In genomic region chr13:56746739-56747532, GRCm38 (mm10) we compare ENCODE assay signal across 22 mouse cellular contexts. TPM values are rescaled to one million over a fixed set of nuclear protein-coding genes. Genes with fewer than 3 reads are reported as not detected.
DNase-seq lines count a peak whose midpoint lies in the region; ATAC-seq and TF ChIP-seq lines count a peak whose summit lies in the region.
"Had no signal": no experiment of that assay in that cellular context is flagged by ENCODE, and none has a peak within 500 bp of the region (broad histone marks: within the 10 kb centered on the region; RNA-seq: fewer than 3 reads in every experiment).

No protein-coding gene starts in this region.

- H3K79me2 ChIP-seq in CH12.LX (replicated peaks; ENCODE audit: control insufficient read depth, extremely low read depth, insufficient read depth, poor library complexity, severe bottlenecking): no peaks in the 10 kb centered on the region

- dilution Hi-C loops in CH12.LX (cut with MboI; ENCODE audit: extremely low pct_ligation_motif_present, extremely low pct_unique_long_range_greater_than_20kb, low sequenced_read_pairs): no loop called here

- ATAC-seq in heart, embryonic 12.5 days (ENCODE audit: insufficient number of reproducible peaks, low FRiP score): no peak
- ATAC-seq in liver, postnatal 0 days: no peak
- ATAC-seq in liver, embryonic 11.5 days (replicated peaks; ENCODE audit: low FRiP score): no peak
- peak; percentile 4; the same call in 1 of the 2 replicates for ATAC-seq in stomach, embryonic 14.5 days (ENCODE audit: insufficient number of reproducible peaks, insufficient read depth, low FRiP score, low read depth)
- ATAC-seq: forebrain, embryonic 14.5 days; hindbrain, postnatal 0 days had no signal

- peaks cover 20% of the 10 kb centered on the region for H3K4me1 ChIP-seq in heart, embryonic 12.5 days (replicated peaks)
- 0 out of 2 replicates have a peak, but pooled peaks cover 3% of the 10 kb centered on the region for H3K4me1 ChIP-seq in liver, postnatal 0 days (ENCODE audit: insufficient read depth)
- 0 out of 2 replicates have a peak, but pooled peaks cover 2% of the 10 kb centered on the region for H3K4me1 ChIP-seq in liver, embryonic 11.5 days (replicated peaks; ENCODE audit: control insufficient read depth, insufficient read depth, low read length)
- H3K4me1 ChIP-seq in CH12.LX (ENCODE audit: control insufficient read depth in 1 of 2, insufficient read depth in 2 of 2): no peaks in the 10 kb centered on the region
- H3K4me1 ChIP-seq in stomach, embryonic 14.5 days (ENCODE audit: control insufficient read depth, insufficient read depth, low read length): peaks cover 4% of the 10 kb centered on the region; the same call in 1 of the 2 replicates

- TF ChIP-seq RAD21 in CH12.LX (IDR thresholded peaks at IDR 0.05; ENCODE audit: low read depth, low read length): no peak

- no peak overlapping the region for H3K4me3 ChIP-seq in heart, embryonic 12.5 days
- H3K4me3 ChIP-seq in liver, postnatal 0 days (ENCODE audit: low read depth, low read length): no peak overlapping the region
- H3K4me3 ChIP-seq in liver, embryonic 11.5 days (ENCODE audit: low read depth, low read length): no peak overlapping the region
- no peak overlapping the region for H3K4me3 ChIP-seq in CH12.LX (replicated peaks in 1 of 3; ENCODE audit: low read depth in 2 of 3, low read length in 2 of 3, poor library complexity in 1 of 3)
- H3K4me3 ChIP-seq in stomach, embryonic 14.5 days (ENCODE audit: low read depth, low read length): no peak overlapping the region

- no peak for TF ChIP-seq EP300 in liver, postnatal 0 days (IDR thresholded peaks at IDR 0.05; ENCODE audit: low read depth)
- TF ChIP-seq EP300 in CH12.LX (IDR thresholded peaks at IDR 0.05; ENCODE audit: low read length): no peak

- peaks cover 19% of the 10 kb centered on the region for H3K27me3 ChIP-seq in heart, embryonic 12.5 days (replicated peaks)
- peaks cover 18% of the 10 kb centered on the region for H3K27me3 ChIP-seq in liver, postnatal 0 days (ENCODE audit: insufficient read depth, low read length)
- H3K27me3 ChIP-seq in liver, embryonic 11.5 days (replicated peaks; ENCODE audit: control insufficient read depth, insufficient read depth, low read length): peaks cover 16% of the 10 kb centered on the region
- no peaks in the 10 kb centered on the region for H3K27me3 ChIP-seq in CH12.LX (replicated peaks)
- no peaks in the 10 kb centered on the region for H3K27me3 ChIP-seq in stomach, embryonic 14.5 days (ENCODE audit: control insufficient read depth, insufficient read depth, low read length)

- WGBS in heart, embryonic 12.5 days: 72% methylated on average over 10 of the region's 10 CpGs
- 61% methylated on average over 10 of the region's 10 CpGs for WGBS in liver, postnatal 0 days (ENCODE audit: insufficient replicate concordance)
- WGBS in liver, embryonic 11.5 days: 68% methylated on average over 10 of the region's 10 CpGs
- WGBS in stomach, embryonic 14.5 days: 59% methylated on average over 10 of the region's 10 CpGs

- in situ Hi-C loops in CH12.LX (cut with MboI; ENCODE audit: low pct_ligation_motif_present, low pct_unique_long_range_greater_than_20kb, low sequenced_read_pairs): no loop called here

- no peak overlapping the region for H3K9ac ChIP-seq in heart, embryonic 12.5 days
- no peak overlapping the region for H3K9ac ChIP-seq in liver, postnatal 0 days (replicated peaks)
- H3K9ac ChIP-seq in liver, embryonic 11.5 days (ENCODE audit: low read depth, low read length): no peak overlapping the region
- no peak overlapping the region for H3K9ac ChIP-seq in CH12.LX (ENCODE audit: insufficient read depth, low read depth)
- no peak overlapping the region for H3K9ac ChIP-seq in stomach, embryonic 14.5 days (replicated peaks; ENCODE audit: low read depth, low read length)

- H3K4me2 ChIP-seq in heart, embryonic 12.5 days: no peak overlapping the region
- H3K4me2 ChIP-seq in liver, postnatal 0 days (ENCODE audit: low read depth, low read length): no peak overlapping the region; the same call in 1 of the 2 replicates
- no peak overlapping the region for H3K4me2 ChIP-seq in liver, embryonic 11.5 days
- H3K4me2 ChIP-seq in CH12.LX (ENCODE audit: insufficient read depth, low read depth, poor library complexity, severe bottlenecking): no peak overlapping the region
- H3K4me2 ChIP-seq in stomach, embryonic 14.5 days (replicated peaks; ENCODE audit: low read depth, low read length): 0 out of 2 replicates have a peak overlapping the region, but pooled peaks have one; percentile 5

- no peaks in the 10 kb centered on the region for H3K9me3 ChIP-seq in heart, embryonic 12.5 days (replicated peaks)
- H3K9me3 ChIP-seq in liver, postnatal 0 days (ENCODE audit: low read length): no peaks in the 10 kb centered on the region
- H3K9me3 ChIP-seq in liver, embryonic 11.5 days (ENCODE audit: control insufficient read depth, low read length): no peaks in the 10 kb centered on the region
- no peaks in the 10 kb centered on the region for H3K9me3 ChIP-seq in CH12.LX (replicated peaks; ENCODE audit: low read length)
- no peaks in the 10 kb centered on the region for H3K9me3 ChIP-seq in stomach, embryonic 14.5 days (ENCODE audit: control insufficient read depth, low read depth, low read length)

- DNase-seq in heart, adult 11 months: peak; percentile 81
- DNase-seq in liver, postnatal 0 days: no peak
- DNase-seq in liver, embryonic 11.5 days (ENCODE audit: low spot score): no peak
- DNase-seq in CH12.LX (ENCODE audit: extremely low read depth): no peak
- DNase-seq in retina, postnatal 1 day: no peak
- DNase-seq in urinary bladder, adult 18-20 months (ENCODE audit: low spot score in 2 of 2): no peak
- DNase-seq: adrenal gland, postnatal 10 days; cerebellum, adult 11 months; cerebellum, postnatal 14 days; embryo, embryonic 11 days; heart, postnatal 4 days; kidney, postnatal 10 days; layer of hippocampus, adult 9-11 months; midbrain, embryonic 14.5 days had no signal

- TF ChIP-seq CTCF in liver, postnatal 0 days (IDR thresholded peaks at IDR 0.05; ENCODE audit: low read depth): no peak
- TF ChIP-seq CTCF in CH12.LX (conservative IDR thresholded peaks at IDR 0.05 in 1 of 2, IDR thresholded peaks at IDR 0.05 in 1 of 2; ENCODE audit: low read depth in 2 of 2, low read length in 2 of 2): no peak

- TF ChIP-seq POLR2A in CH12.LX (IDR thresholded peaks at IDR 0.05; ENCODE audit: low read depth, low read length): no peak

- peaks cover 11% of the 10 kb centered on the region; the same call in 1 of the 2 replicates for H3K36me3 ChIP-seq in heart, embryonic 12.5 days
- no peaks in the 10 kb centered on the region for H3K36me3 ChIP-seq in liver, postnatal 0 days (replicated peaks; ENCODE audit: insufficient read depth, low read length)
- H3K36me3 ChIP-seq in liver, embryonic 11.5 days (ENCODE audit: control insufficient read depth, insufficient read depth, low read length): no peaks in the 10 kb centered on the region; the same call in 1 of the 2 replicates
- peaks cover under 1 to 6% of the 10 kb centered on the region in 2 experiments for H3K36me3 ChIP-seq in CH12.LX (replicated peaks in 1 of 2; ENCODE audit: control insufficient read depth in 1 of 2, insufficient read depth in 1 of 2, low read length in 1 of 2)
- peaks cover 5% of the 10 kb centered on the region; the same call in 1 of the 2 replicates for H3K36me3 ChIP-seq in stomach, embryonic 14.5 days (ENCODE audit: control insufficient read depth, insufficient read depth, low read length)

- H3K27ac ChIP-seq in heart, embryonic 12.5 days (ENCODE audit: poor library complexity, severe bottlenecking): no peak overlapping the region
- H3K27ac ChIP-seq in liver, postnatal 0 days (ENCODE audit: low read depth): peak overlapping the region; percentile 11; the same call in 1 of the 2 replicates
- H3K27ac ChIP-seq in liver, embryonic 11.5 days (ENCODE audit: low read depth, low read length): no peak overlapping the region
- no peak overlapping the region for H3K27ac ChIP-seq in CH12.LX (ENCODE audit: insufficient read depth, low read depth)
- peak overlapping the region; percentile 55; the same call in 1 of the 2 replicates for H3K27ac ChIP-seq in stomach, embryonic 14.5 days (ENCODE audit: low read length)
- H3K27ac ChIP-seq: hindbrain, postnatal 0 days had no signal

TF ChIP-seq in CH12.LX, 34 proteins besides CTCF, POLR2A, EP300 and RAD21:
- TF ChIP-seq BHLHE40 (IDR thresholded peaks at IDR 0.05; ENCODE audit: low read depth, low read length) (no peak), TBP (conservative IDR thresholded peaks at IDR 0.05; ENCODE audit: low read depth, low read length) (no peak), MAFK (IDR thresholded peaks at IDR 0.05; ENCODE audit: insufficient replicate concordance, low read length) (0 out of 2 replicates have a peak, but pooled peaks have one; percentile 11), UBTF (IDR thresholded peaks at IDR 0.05; ENCODE audit: low read depth, low read length) (no peak)

RNA-seq across cellular contexts. Expression of gene Gm45623, which starts 6.7 kb away (rescaled TPM):
- polyA plus RNA-seq in heart, embryonic 12.5 days (2016; fragmentation: Nextera tagmentation; extraction: Ambion mirVana): 0.27 and 0.63 TPM in 2 replicates
- polyA plus RNA-seq in liver, postnatal 0 days (2015; fragmentation: Nextera tagmentation; extraction: Ambion mirVana): not detected in 2 replicates
- polyA plus RNA-seq in liver, embryonic 11.5 days (2014; fragmentation: Nextera tagmentation; extraction: Ambion mirVana): not detected in 2 replicates
- total RNA-seq in CH12.LX (2012; rRNA removed) (not detected in 2 replicates), CH12.LX (2014; rRNA removed) (not detected in 2 replicates)
- polyA plus RNA-seq in CH12.LX (2012; ENCODE audit: insufficient read length, low read depth): not detected in 2 replicates
- 4.5 and 5.0 TPM in 2 replicates for polyA plus RNA-seq in stomach, embryonic 14.5 days (2014; fragmentation: Nextera tagmentation; extraction: Ambion mirVana)
- total RNA-seq: gastrocnemius, postnatal 4 days; megakaryocyte, adult 5-6 weeks; neutrophil, adult 5-6 weeks had no signal
- polyA plus RNA-seq: heart, embryonic 14.5 days had no signal

RNA-seq across cellular contexts. Expression of gene Smad5, which starts 44.1 kb away (rescaled TPM):
- polyA plus RNA-seq in heart, embryonic 12.5 days (2016; fragmentation: Nextera tagmentation; extraction: Ambion mirVana): 24.3 and 25.7 TPM in 2 replicates
- 3.5 and 3.8 TPM in 2 replicates for polyA plus RNA-seq in liver, postnatal 0 days (2015; fragmentation: Nextera tagmentation; extraction: Ambion mirVana)
- 16.8 and 18.5 TPM in 2 replicates for polyA plus RNA-seq in liver, embryonic 11.5 days (2014; fragmentation: Nextera tagmentation; extraction: Ambion mirVana)
- total RNA-seq in CH12.LX (2012; rRNA removed) (3.9 and 4.3 TPM in 2 replicates), CH12.LX (2014; rRNA removed) (4.4 and 6.1 TPM in 2 replicates)
- polyA plus RNA-seq in CH12.LX (2012; ENCODE audit: insufficient read length, low read depth): 7.4 and 8.3 TPM in 2 replicates
- 51.1 and 52.7 TPM in 2 replicates for polyA plus RNA-seq in stomach, embryonic 14.5 days (2014; fragmentation: Nextera tagmentation; extraction: Ambion mirVana)

Comparison
In these comparisons a context has a peak if more than half of its experiments do, and no peak if none do; other contexts are left out.
1. H3K27ac ChIP-seq: peak in liver, postnatal 0 days (single experiment) and stomach, embryonic 14.5 days (single experiment); none in heart, embryonic 12.5 days (single experiment), liver, embryonic 11.5 days (single experiment) and CH12.LX (single experiment).